Mouse (Mus musculus): ENCODE results near the gene Wdr20rt. TPM values are rescaled to one million over a fixed set of nuclear protein-coding genes. Genes with fewer than 3 reads are reported as not detected.
"Not testable (repeated sequence)": the region's sequence is repeated elsewhere in the genome, so short reads cannot be mapped to it uniquely, and the experiment has no call there.

Wdr20rt gene
- not detected in 2 replicates for polyA plus RNA-seq (2012; rRNA removed)

- no peak for TF ChIP-seq CTCF (IDR thresholded peaks at IDR 0.05; ENCODE audit: extremely low read depth, insufficient read depth, low read length)
- no peak for TF ChIP-seq POLR2A (IDR thresholded peaks at IDR 0.05; ENCODE audit: extremely low read depth, insufficient read depth, low read length)
- Histone ChIP-seq H3K4me1 (ENCODE audit: control insufficient read depth, insufficient read depth, low read length) (no peaks in the 10 kb centered on the region), H3K4me3 (ENCODE audit: insufficient read depth, low read length) (no peak within 1 kb of the TSS), H3K27ac (ENCODE audit: insufficient read depth, low read length) (no peak within 1 kb of the TSS)
These were observed at the start of gene Wdr20rt for GRCm38 (mm10) chr12:65225467-65225945. Gene Wdr20rt (plus strand): TSS chr12:65225517.

GRCm38 (mm10) chr12:65187365-65187764, 38.0 kb upstream of the Wdr20rt start:
- TF ChIP-seq POLR2A (IDR thresholded peaks at IDR 0.05; ENCODE audit: extremely low read depth, insufficient read depth, low read length) (no peak), CTCF (IDR thresholded peaks at IDR 0.05; ENCODE audit: extremely low read depth, insufficient read depth, low read length) (peak; percentile 47; the same call in 1 of the 2 replicates)
- H3K4me1 ChIP-seq (ENCODE audit: control insufficient read depth, insufficient read depth, low read length), result no peaks in the 10 kb centered on the region
- no peak overlapping the region for H3K4me3 ChIP-seq (ENCODE audit: insufficient read depth, low read length)
- H3K27ac ChIP-seq (ENCODE audit: insufficient read depth, low read length), result no peak overlapping the region

GRCm38 (mm10) chr12:65189213-65189612, 36.1 kb upstream of the Wdr20rt start:
- Histone ChIP-seq H3K4me3 (ENCODE audit: insufficient read depth, low read length) (no peak overlapping the region), H3K4me1 (ENCODE audit: control insufficient read depth, insufficient read depth, low read length) (no peaks in the 10 kb centered on the region; the same call in 1 of the 2 replicates), H3K27ac (ENCODE audit: insufficient read depth, low read length) (no peak overlapping the region)
- TF ChIP-seq CTCF (IDR thresholded peaks at IDR 0.05; ENCODE audit: extremely low read depth, insufficient read depth, low read length) (no peak), POLR2A (IDR thresholded peaks at IDR 0.05; ENCODE audit: extremely low read depth, insufficient read depth, low read length) (no peak)

- TF ChIP-seq POLR2A (IDR thresholded peaks at IDR 0.05; ENCODE audit: extremely low read depth, insufficient read depth, low read length) (no peak), CTCF (IDR thresholded peaks at IDR 0.05; ENCODE audit: extremely low read depth, insufficient read depth, low read length) (no peak)
- no peak overlapping the region for H3K4me3 ChIP-seq (ENCODE audit: insufficient read depth, low read length)
- no peak overlapping the region for H3K27ac ChIP-seq (ENCODE audit: insufficient read depth, low read length)
- H3K4me1 ChIP-seq (ENCODE audit: control insufficient read depth, insufficient read depth, low read length), result no peaks in the 10 kb centered on the region; the same call in none of the 2 replicates
These were observed 31.2 kb upstream of the Wdr20rt start for GRCm38 (mm10) chr12:65194003-65194530.

- H3K27ac ChIP-seq (ENCODE audit: insufficient read depth, low read length), result no peak overlapping the region
- no peak overlapping the region for H3K4me3 ChIP-seq (ENCODE audit: insufficient read depth, low read length)
- H3K4me1 ChIP-seq (ENCODE audit: control insufficient read depth, insufficient read depth, low read length), result peaks cover 1% of the 10 kb centered on the region; the same call in 1 of the 2 replicates
- no peak for TF ChIP-seq CTCF (IDR thresholded peaks at IDR 0.05; ENCODE audit: extremely low read depth, insufficient read depth, low read length)
- no peak for TF ChIP-seq POLR2A (IDR thresholded peaks at IDR 0.05; ENCODE audit: extremely low read depth, insufficient read depth, low read length)
These were observed 23.5 kb upstream of the Wdr20rt start for GRCm38 (mm10) chr12:65201812-65202211.

GRCm38 (mm10) chr12:65206431-65206830, 18.9 kb upstream of the Wdr20rt start:
- Histone ChIP-seq H3K27ac (ENCODE audit: insufficient read depth, low read length) (no peak overlapping the region), H3K4me1 (ENCODE audit: control insufficient read depth, insufficient read depth, low read length) (peaks cover 1% of the 10 kb centered on the region; the same call in 1 of the 2 replicates), H3K4me3 (ENCODE audit: insufficient read depth, low read length) (no peak overlapping the region)
- TF ChIP-seq POLR2A (IDR thresholded peaks at IDR 0.05; ENCODE audit: extremely low read depth, insufficient read depth, low read length) (no peak), CTCF (IDR thresholded peaks at IDR 0.05; ENCODE audit: extremely low read depth, insufficient read depth, low read length) (no peak)

- no peak overlapping the region for H3K4me3 ChIP-seq (ENCODE audit: insufficient read depth, low read length)
- no peak for TF ChIP-seq CTCF (IDR thresholded peaks at IDR 0.05; ENCODE audit: extremely low read depth, insufficient read depth, low read length)
- no peak for TF ChIP-seq POLR2A (IDR thresholded peaks at IDR 0.05; ENCODE audit: extremely low read depth, insufficient read depth, low read length)
- H3K4me1 ChIP-seq (ENCODE audit: control insufficient read depth, insufficient read depth, low read length), result no peaks in the 10 kb centered on the region
- no peak overlapping the region for H3K27ac ChIP-seq (ENCODE audit: insufficient read depth, low read length)
These were observed 8.9 kb upstream of the Wdr20rt start for GRCm38 (mm10) chr12:65216404-65216840.

- Histone ChIP-seq H3K4me1 (ENCODE audit: control insufficient read depth, insufficient read depth, low read length) (no peaks in the 10 kb centered on the region), H3K27ac (ENCODE audit: insufficient read depth, low read length) (no peak overlapping the region), H3K4me3 (ENCODE audit: insufficient read depth, low read length) (no peak overlapping the region)
- TF ChIP-seq POLR2A (IDR thresholded peaks at IDR 0.05; ENCODE audit: extremely low read depth, insufficient read depth, low read length) (no peak), CTCF (IDR thresholded peaks at IDR 0.05; ENCODE audit: extremely low read depth, insufficient read depth, low read length) (no peak)
These were observed 3.3 kb downstream of the Wdr20rt start for GRCm38 (mm10) chr12:65228628-65229027.

- Histone ChIP-seq H3K4me3 (ENCODE audit: insufficient read depth, low read length) (no peak overlapping the region), H3K27ac (ENCODE audit: insufficient read depth, low read length) (no peak overlapping the region), H3K4me1 (ENCODE audit: control insufficient read depth, insufficient read depth, low read length) (no peaks in the 10 kb centered on the region)
- TF ChIP-seq CTCF (IDR thresholded peaks at IDR 0.05; ENCODE audit: extremely low read depth, insufficient read depth, low read length) (no peak), POLR2A (IDR thresholded peaks at IDR 0.05; ENCODE audit: extremely low read depth, insufficient read depth, low read length) (no peak)
These were observed 3.7 kb downstream of the Wdr20rt start for GRCm38 (mm10) chr12:65229041-65229440.

- not testable (repeated sequence) for H3K27ac ChIP-seq (ENCODE audit: insufficient read depth, low read length); H3K4me1 ChIP-seq (ENCODE audit: control insufficient read depth, insufficient read depth, low read length); H3K4me3 ChIP-seq (ENCODE audit: insufficient read depth, low read length)
These were observed 7.5 kb downstream of the Wdr20rt start for GRCm38 (mm10) chr12:65232801-65233200.

All from cortical plate, adult 2 months (tissue).